Mouse (Mus musculus): Measurements from ENCODE around the gene R3hdm4.

DNA sequence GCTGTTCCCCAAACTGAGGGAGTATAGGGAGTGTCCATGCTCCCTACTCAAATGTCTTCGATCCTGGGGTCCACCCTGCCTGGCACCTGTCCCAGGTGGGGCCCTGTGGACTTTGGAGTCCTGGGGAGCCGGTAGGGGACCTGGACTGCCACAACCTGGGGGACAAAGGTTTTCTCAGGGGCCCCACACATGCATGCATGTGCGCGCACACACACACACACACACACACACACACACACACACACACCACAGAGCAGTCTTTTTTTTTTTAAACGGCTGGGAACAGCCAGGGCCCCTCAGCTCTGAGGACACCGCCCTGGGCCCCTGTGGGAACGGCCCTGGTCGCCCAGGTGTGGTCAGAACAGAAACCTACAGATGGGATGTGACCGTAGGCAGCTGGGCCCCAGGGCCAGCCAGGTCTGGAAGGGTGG, 22.5 kb upstream of the R3hdm4 start:
- 0 out of 2 replicates have a peak, but pooled peaks have one; percentile 28 for TF ChIP-seq POLR2AphosphoS2 (IDR thresholded peaks at IDR 0.05; ENCODE audit: low read depth, low read length)
- no peak for TF ChIP-seq CTCF (conservative IDR thresholded peaks at IDR 0.05 in 1 of 2, IDR thresholded peaks at IDR 0.05 in 1 of 2; ENCODE audit: low read depth in 2 of 2, low read length in 2 of 2)
- no peak for TF ChIP-seq POLR2A (IDR thresholded peaks at IDR 0.05; ENCODE audit: low read depth, low read length)

Measured in CH12.LX (cell line).